Comparison of ENCODE assay signal across 8 mouse cellular contexts in genomic region chr7:130949331-130949751, GRCm38 (mm10). TPM values are rescaled to one million over a fixed set of nuclear protein-coding genes. Genes with fewer than 3 reads are reported as not detected.
DNase-seq lines count a peak whose midpoint lies in the region; ATAC-seq and TF ChIP-seq lines count a peak whose summit lies in the region.

No protein-coding gene starts in this region.

- peaks cover 8% of the 10 kb centered on the region for H3K4me1 ChIP-seq in forebrain, embryonic 15.5 days
- no peaks in the 10 kb centered on the region for H3K4me1 ChIP-seq in forebrain, embryonic 11.5 days (replicated peaks; ENCODE audit: control insufficient read depth, insufficient read depth, low read length)
- peaks cover 35% of the 10 kb centered on the region for H3K4me1 ChIP-seq in heart, postnatal 0 days (ENCODE audit: control insufficient read depth, insufficient read depth)
- peaks cover 25% of the 10 kb centered on the region for H3K4me1 ChIP-seq in limb, embryonic 15.5 days

- no peak for DNase-seq in forebrain, embryonic 11.5 days (ENCODE audit: low spot score)
- DNase-seq in 3134 (ENCODE audit: extremely low read depth, insufficient read length, low spot score): peak; percentile 71
- peak; percentile 78 for DNase-seq in cerebellum, adult 9-11 months
- peak; percentile 43 for DNase-seq in heart, postnatal 0 days (ENCODE audit: low spot score)
- no peak for DNase-seq in thymus, postnatal 10 days (ENCODE audit: low spot score in 2 of 2)

- 43% methylated on average over 8 of the region's 8 CpGs for WGBS in forebrain, embryonic 15.5 days
- 60% methylated on average over 7 of the region's 8 CpGs for WGBS in forebrain, embryonic 11.5 days
- 9% methylated on average over 8 of the region's 8 CpGs for WGBS in heart, postnatal 0 days
- 27% methylated on average over 8 of the region's 8 CpGs for WGBS in limb, embryonic 15.5 days

- H3K4me2 ChIP-seq in forebrain, embryonic 15.5 days (replicated peaks): no peak overlapping the region
- H3K4me2 ChIP-seq in forebrain, embryonic 11.5 days (ENCODE audit: low read depth, low read length, severe bottlenecking): no peak overlapping the region
- H3K4me2 ChIP-seq in heart, postnatal 0 days (ENCODE audit: low read depth, low read length): peak overlapping the region; percentile 60
- H3K4me2 ChIP-seq in limb, embryonic 15.5 days: 0 out of 2 replicates have a peak overlapping the region, but pooled peaks have one; percentile 14

- no peaks in the 10 kb centered on the region for H3K9me3 ChIP-seq in forebrain, embryonic 15.5 days
- H3K9me3 ChIP-seq in forebrain, embryonic 11.5 days (ENCODE audit: control insufficient read depth, low read length): no peaks in the 10 kb centered on the region
- H3K9me3 ChIP-seq in heart, postnatal 0 days (replicated peaks; ENCODE audit: control insufficient read depth, low read length): no peaks in the 10 kb centered on the region
- no peaks in the 10 kb centered on the region for H3K9me3 ChIP-seq in limb, embryonic 15.5 days

- H3K4me3 ChIP-seq in forebrain, embryonic 15.5 days: no peak overlapping the region
- H3K4me3 ChIP-seq in forebrain, embryonic 11.5 days (ENCODE audit: low read depth, low read length): no peak overlapping the region
- H3K4me3 ChIP-seq in heart, postnatal 0 days (ENCODE audit: low read depth, low read length): peak overlapping the region; percentile 25; the same call in 1 of the 2 replicates
- no peak overlapping the region for H3K4me3 ChIP-seq in limb, embryonic 15.5 days

- H3K27ac ChIP-seq in forebrain, embryonic 15.5 days (replicated peaks): no peak overlapping the region
- no peak overlapping the region for H3K27ac ChIP-seq in forebrain, embryonic 11.5 days (ENCODE audit: low read depth, low read length)
- peak overlapping the region; percentile 88 for H3K27ac ChIP-seq in heart, postnatal 0 days (ENCODE audit: low read depth)
- H3K27ac ChIP-seq in limb, embryonic 15.5 days: peak overlapping the region; percentile 67

- no peak for TF ChIP-seq CTCF in heart, postnatal 0 days (IDR thresholded peaks at IDR 0.05; ENCODE audit: low read depth)

- TF ChIP-seq EP300 in heart, postnatal 0 days (IDR thresholded peaks at IDR 0.05; ENCODE audit: low read depth): no peak

- H3K9ac ChIP-seq in forebrain, embryonic 15.5 days (replicated peaks): no peak overlapping the region
- no peak overlapping the region for H3K9ac ChIP-seq in forebrain, embryonic 11.5 days (ENCODE audit: low read length)
- H3K9ac ChIP-seq in heart, postnatal 0 days (replicated peaks; ENCODE audit: low read depth, low read length): peak overlapping the region; percentile 4; the same call in 1 of the 2 replicates
- no peak overlapping the region for H3K9ac ChIP-seq in limb, embryonic 15.5 days

- no peaks in the 10 kb centered on the region for H3K36me3 ChIP-seq in forebrain, embryonic 15.5 days
- no peaks in the 10 kb centered on the region for H3K36me3 ChIP-seq in forebrain, embryonic 11.5 days (ENCODE audit: control insufficient read depth, insufficient read depth, low read length)
- no peaks in the 10 kb centered on the region for H3K36me3 ChIP-seq in heart, postnatal 0 days (replicated peaks; ENCODE audit: control insufficient read depth, insufficient read depth, low read length)
- H3K36me3 ChIP-seq in limb, embryonic 15.5 days: peaks cover 9% of the 10 kb centered on the region; the same call in 1 of the 2 replicates

- H3K27me3 ChIP-seq in forebrain, embryonic 15.5 days: no peaks in the 10 kb centered on the region
- H3K27me3 ChIP-seq in forebrain, embryonic 11.5 days (ENCODE audit: control insufficient read depth, insufficient read depth, low read length): no peaks in the 10 kb centered on the region
- H3K27me3 ChIP-seq in heart, postnatal 0 days (ENCODE audit: control insufficient read depth, insufficient read depth, low read length): no peaks in the 10 kb centered on the region
- no peaks in the 10 kb centered on the region for H3K27me3 ChIP-seq in limb, embryonic 15.5 days

- ATAC-seq in forebrain, embryonic 15.5 days (replicated peaks): peak; percentile 74
- ATAC-seq in forebrain, embryonic 11.5 days (replicated peaks; ENCODE audit: low FRiP score): no peak
- ATAC-seq in heart, postnatal 0 days (ENCODE audit: insufficient read depth, low read depth): peak; percentile 70
- ATAC-seq in limb, embryonic 15.5 days (ENCODE audit: insufficient number of reproducible peaks, low FRiP score, low TSS enrichment, low read depth): peak; percentile 70; the same call in 1 of the 2 replicates
- ATAC-seq in megakaryocyte progenitor cell, adult 5-6 weeks (replicated peaks; ENCODE audit: poor library complexity): no peak

RNA-seq across cellular contexts. Expression of gene Htra1, which starts 13.4 kb away (rescaled TPM):
- polyA plus RNA-seq in forebrain, embryonic 15.5 days (2015; fragmentation: Nextera tagmentation; extraction: Ambion mirVana): 23.6 and 23.8 TPM in 2 replicates
- polyA plus RNA-seq in forebrain, embryonic 11.5 days (2014; fragmentation: Nextera tagmentation; extraction: Ambion mirVana): 2.7 and 4.2 TPM in 2 replicates
- 79.7 and 97.9 TPM in 2 replicates for total RNA-seq in heart, postnatal 0 days (2014; rRNA removed; ENCODE audit: low replicate concordance)
- polyA plus RNA-seq in heart, postnatal 0 days (2015; fragmentation: Nextera tagmentation; extraction: Ambion mirVana): 86.1 and 95.2 TPM in 2 replicates
- polyA plus RNA-seq in limb, embryonic 15.5 days (2015; fragmentation: Nextera tagmentation; extraction: Ambion mirVana): 317 and 324 TPM in 2 replicates
- total RNA-seq in megakaryocyte progenitor cell, adult 5-6 weeks (2015): not detected in 2 replicates
- total RNA-seq in megakaryocyte progenitor cell, adult 5-6 weeks (2017): 0.29 TPM in 1 of 2 replicates, not detected in the other

Comparison
In these comparisons a context has a peak if more than half of its experiments do, and no peak if none do; other contexts are left out.
1. ATAC-seq: peak in forebrain, embryonic 15.5 days (single experiment), heart, postnatal 0 days (single experiment) and limb, embryonic 15.5 days (single experiment); none in forebrain, embryonic 11.5 days (single experiment) and megakaryocyte progenitor cell, adult 5-6 weeks (single experiment).
2. H3K27ac ChIP-seq: peak in heart, postnatal 0 days (single experiment) and limb, embryonic 15.5 days (single experiment); none in forebrain, embryonic 15.5 days (single experiment) and forebrain, embryonic 11.5 days (single experiment).
3. H3K4me2 ChIP-seq: peak in heart, postnatal 0 days (single experiment) and limb, embryonic 15.5 days (single experiment); none in forebrain, embryonic 15.5 days (single experiment) and forebrain, embryonic 11.5 days (single experiment).
4. DNase-seq: peak in 3134 (single experiment), cerebellum, adult 9-11 months (single experiment) and heart, postnatal 0 days (single experiment); none in forebrain, embryonic 11.5 days (single experiment) and thymus, postnatal 10 days (0 of 2).